Mouse (Mus musculus) MEL (cell line): Measurements from ENCODE around the gene Arhgap29.

Source experiments
- USF1 ChIP-seq: IDR thresholded peaks from 2 replicates; pipeline ENCODE4 v1.6.1; 2014; ENCODE audit warnings: low read depth, mild to moderate bottlenecking, inconsistent platforms, low read length, improper control_type of control experiment, moderate library complexity
- ZC3H11A ChIP-seq: IDR thresholded peaks from 2 replicates; pipeline ENCODE4 v1.6.1; 2012; ENCODE audit warnings: low read depth, mild to moderate bottlenecking, inconsistent platforms, low read length, improper control_type of control experiment

DNA sequence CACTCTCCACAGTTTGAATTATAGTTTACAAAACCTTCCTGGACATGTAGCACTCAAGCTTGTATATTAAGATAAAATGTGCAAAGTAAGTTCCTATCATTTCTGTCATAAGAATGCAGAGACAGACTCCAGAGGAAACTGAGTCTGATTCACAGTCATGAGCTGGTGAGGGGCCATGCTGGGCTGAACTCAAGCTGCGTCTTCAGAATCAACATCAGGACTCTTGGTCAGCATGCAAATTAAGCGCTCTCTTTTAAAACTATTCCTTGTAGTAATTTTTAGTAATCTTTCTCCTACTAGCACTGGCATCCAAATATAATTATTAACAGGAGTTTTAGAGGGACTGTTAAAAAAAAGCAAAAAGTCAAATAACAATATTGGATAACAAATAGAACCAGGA is 47.9 kb upstream of the Arhgap29 start:
- no peak for TF ChIP-seq ZC3H11A
- no peak for TF ChIP-seq USF1
